Mouse (Mus musculus) frontal cortex, adult 2 months (tissue): ENCODE results near the gene Fetub. TPM values are rescaled to one million over a fixed set of nuclear protein-coding genes. Genes with fewer than 3 reads are reported as not detected.
A peak's percentile ranks its signal among the peaks of the same experiment; 100 is the strongest.
"Not testable (repeated sequence)": the region's sequence is repeated elsewhere in the genome, so short reads cannot be mapped to it uniquely, and the experiment has no call there.

Experiments used
- DNase-seq, 2 experiments: peaks; one replicate each; pipeline ENCODE4 v3.0.0; 2022; ENCODE audit warnings: low spot score in 1 of 2; ENCODE audit errors: extremely low spot score in 1 of 2
- polyA plus RNA-seq: library from polyadenylated mRNA; depleted of rRNA; stranded (reverse); fragments of >200 nt; gene quantifications from 2 replicates; pipeline ENCODE4 v1.2.3, GENCODE M21; 2012

Fetub gene
- polyA plus RNA-seq, 1 experiment: 0.26 TPM

GRCm38 (mm10) chr16:22901326-22901725 lies 16.8 kb upstream of the Fetub start:
- no peak for DNase-seq

- DNase-seq: no peak
Measured at GRCm38 (mm10) chr16:22909290-22909689, 8.8 kb upstream of the Fetub start.

- peak in 1 of 2 experiments; percentile 48 for DNase-seq
Measured at GRCm38 (mm10) chr16:22911986-22912385, 6.1 kb upstream of the Fetub start.

GRCm38 (mm10) chr16:22912886-22913285 lies 5.2 kb upstream of the Fetub start:
- no peak for DNase-seq

GRCm38 (mm10) chr16:22914276-22914675 lies 3.9 kb upstream of the Fetub start:
- no peak for DNase-seq

- DNase-seq: no peak
Measured at GRCm38 (mm10) chr16:22918664-22919312, 654 bp downstream of the Fetub start.

- no peak for DNase-seq
Measured at GRCm38 (mm10) chr16:22919971-22920854, 2.1 kb downstream of the Fetub start.

GRCm38 (mm10) chr16:22921761-22922160 lies 3.6 kb downstream of the Fetub start:
- DNase-seq: no peak

- DNase-seq: no peak
Measured at GRCm38 (mm10) chr16:22922433-22922832, 4.3 kb downstream of the Fetub start.

GRCm38 (mm10) chr16:22929575-22929974 lies 11.4 kb downstream of the Fetub start:
- peak in 1 of 2 experiments; percentile 8 for DNase-seq

GRCm38 (mm10) chr16:22931431-22932200 lies 13.5 kb downstream of the Fetub start:
- no peak for DNase-seq

- DNase-seq: no peak
Measured at GRCm38 (mm10) chr16:22937631-22938030, 19.5 kb downstream of the Fetub start.

- no peak for DNase-seq
Measured at GRCm38 (mm10) chr16:22938541-22938940, 20.4 kb downstream of the Fetub start.

- no peak for DNase-seq
Measured at GRCm38 (mm10) chr16:22939120-22939695, 21.1 kb downstream of the Fetub start.

- DNase-seq: not testable (repeated sequence)
Measured at GRCm38 (mm10) chr16:22941825-22942476, 23.8 kb downstream of the Fetub start.

- DNase-seq: no peak
Measured at GRCm38 (mm10) chr16:22947371-22947770, 29.2 kb downstream of the Fetub start.

- no peak for DNase-seq
Measured at GRCm38 (mm10) chr16:22950840-22951395, 32.8 kb downstream of the Fetub start, which contains the start of gene Hrg. Gene Hrg (plus strand): TSS chr16:22951072.

- no peak for DNase-seq
Measured at GRCm38 (mm10) chr16:22953069-22953468, 34.9 kb downstream of the Fetub start.

GRCm38 (mm10) chr16:22955397-22956084 lies 37.4 kb downstream of the Fetub start:
- DNase-seq: no peak
